Mouse (Mus musculus) gastrocnemius, adult 2 months (tissue): ENCODE measurements around the gene Msh3. TPM values are rescaled to one million over a fixed set of nuclear protein-coding genes. Genes with fewer than 3 reads are reported as not detected.
A peak's percentile ranks its signal among the peaks of the same experiment; 100 is the strongest.
"Not testable (repeated sequence)": the region's sequence is repeated elsewhere in the genome, so short reads cannot be mapped to it uniquely, and the experiment has no call there.

Source experiments
- DNase-seq: peaks from one replicate; pipeline ENCODE4 v3.0.0; 2022
- H3K27ac ChIP-seq: fragments of 200-600 bp; 2 replicates; pipeline ENCODE4 v1.8.1; 2022; ENCODE audit warnings: mild to moderate bottlenecking
- H3K4me3 ChIP-seq: fragments of 200-600 bp; 2 replicates; pipeline ENCODE4 v1.8.1; 2022; ENCODE audit warnings: mild to moderate bottlenecking, moderate library complexity
- CTCF ChIP-seq: fragments of 200-600 bp; IDR thresholded peaks from 2 replicates; pipeline ENCODE4 v1.8.1; 2022; ENCODE audit warnings: antibody characterized with exemption, mild to moderate bottlenecking, moderate library complexity
- intact Hi-C: fragments of 180-260 bp; cut with DNase I; formaldehyde crosslinking; loops from one replicate; pipeline ENCODE4 v1.15.1; 2025
- long read RNA-seq, 2 experiments: library from polyadenylated mRNA; stranded (forward); transcript quantifications; one replicate each; pipeline ENCODE4 v2.0.0; 2021
- total RNA-seq, 2 experiments: library from RNA; stranded (reverse); gene quantifications; 2 replicates each; pipeline ENCODE4 v1.2.3; 2021

The Msh3 gene
- 10 to 100 TPM; 11.6 to 13.9 TPM for total RNA-seq
- long read RNA-seq, experiment 1, transcript Msh3-202 (24 exons, 3,946 nt) = major isoform, 5 of 11 reads
- long read RNA-seq, experiment 1, partial matches to known transcripts = 1 of 11 reads
- long read RNA-seq, experiment 1, other reads (novel, unspliced or antisense) = 3 of 11 reads
- long read RNA-seq, experiment 2, transcript Msh3-202 (24 exons, 3,946 nt) = major isoform, 9 of 16 reads
- long read RNA-seq, experiment 2, partial matches to known transcripts = 0 of 16 reads
- long read RNA-seq, experiment 2, other reads (novel, unspliced or antisense) = 5 of 16 reads

- Histone ChIP-seq H3K27ac (peak within 1 kb of the TSS; percentile 98), H3K4me3 (peak within 1 kb of the TSS; percentile 84)
- TF ChIP-seq CTCF = peak; percentile 80
- intact Hi-C loops = loop anchor here (2.0 to 10.0 kb wide), 3 partner anchors 128 to 380 kb away; partner anchors contain the start of gene Zfyve16
- DNase-seq = peak; percentile 97
These were observed at the start of gene Msh3, which contains the start of gene Dhfr for GRCm38 (mm10) chr13:92354456-92355271. TSS of gene Msh3 (minus strand) at chr13:92355003. TSS of gene Dhfr (plus strand) at chr13:92354726.

DNA sequence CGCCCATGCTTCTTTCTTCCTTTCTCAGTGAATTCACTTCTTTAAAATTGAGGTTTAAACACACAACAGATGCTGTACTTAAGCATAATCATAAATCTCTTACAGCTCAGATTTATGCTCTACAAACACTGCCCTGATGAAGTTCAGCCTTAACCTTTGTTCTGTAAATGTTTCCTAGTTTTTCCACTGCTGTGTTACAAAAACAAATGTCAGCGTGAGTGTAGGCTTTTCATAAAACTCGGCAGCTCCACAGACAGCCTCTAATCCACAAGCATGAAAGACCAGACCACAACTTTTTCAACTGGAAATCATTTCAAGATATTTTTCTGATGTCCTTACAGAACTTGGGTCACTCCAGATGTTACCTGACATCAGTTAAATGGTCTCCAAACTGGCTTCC lies 48.7 kb upstream of the Msh3 start:
- intact Hi-C loops = no loop called here
- no peak for TF ChIP-seq CTCF
- H3K4me3 ChIP-seq = no peak overlapping the region
- no peak overlapping the region for H3K27ac ChIP-seq
- DNase-seq = no peak

GRCm38 (mm10) chr13:92402063-92402462 lies 47.3 kb upstream of the Msh3 start:
- H3K4me3 ChIP-seq = no peak overlapping the region
- H3K27ac ChIP-seq = no peak overlapping the region
- TF ChIP-seq CTCF = no peak
- DNase-seq = no peak
- intact Hi-C loops = no loop called here

GRCm38 (mm10) chr13:92398491-92399384 lies 43.9 kb upstream of the Msh3 start:
- no peak for DNase-seq
- no peak for TF ChIP-seq CTCF
- Histone ChIP-seq H3K4me3 (no peak overlapping the region), H3K27ac (no peak overlapping the region)
- intact Hi-C loops = no loop called here

DNA sequence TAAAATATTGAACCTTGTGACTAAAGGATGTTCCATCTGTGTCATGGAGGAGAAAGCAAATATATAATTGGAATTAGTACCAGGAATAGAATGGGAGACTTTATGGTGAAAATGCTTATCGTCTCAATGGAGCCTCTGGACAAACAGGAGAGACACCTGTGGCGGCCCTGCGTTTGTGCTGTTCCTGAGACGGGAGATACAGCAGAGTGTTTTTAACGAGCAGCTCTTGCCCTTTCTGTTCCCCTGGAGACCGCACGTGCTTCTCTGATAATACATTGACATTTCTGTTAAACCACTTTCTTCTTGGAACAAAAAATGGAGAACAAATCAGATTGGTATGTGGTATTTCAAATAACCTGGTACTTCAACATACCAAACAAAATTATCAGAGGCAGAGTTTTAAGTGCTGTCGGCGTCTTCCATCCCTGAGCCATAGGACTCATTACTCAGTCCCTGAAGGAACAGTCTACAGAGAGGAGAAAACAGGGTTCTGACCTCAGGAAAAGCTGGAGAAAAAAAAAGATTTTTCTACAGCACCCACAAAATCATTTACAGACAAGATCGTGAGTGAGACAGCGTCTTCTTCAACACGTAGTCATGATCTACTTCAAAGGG lies 38.4 kb upstream of the Msh3 start:
- Histone ChIP-seq H3K27ac (no peak overlapping the region), H3K4me3 (no peak overlapping the region)
- TF ChIP-seq CTCF = no peak
- no peak for DNase-seq
- intact Hi-C loops = no loop called here

DNA sequence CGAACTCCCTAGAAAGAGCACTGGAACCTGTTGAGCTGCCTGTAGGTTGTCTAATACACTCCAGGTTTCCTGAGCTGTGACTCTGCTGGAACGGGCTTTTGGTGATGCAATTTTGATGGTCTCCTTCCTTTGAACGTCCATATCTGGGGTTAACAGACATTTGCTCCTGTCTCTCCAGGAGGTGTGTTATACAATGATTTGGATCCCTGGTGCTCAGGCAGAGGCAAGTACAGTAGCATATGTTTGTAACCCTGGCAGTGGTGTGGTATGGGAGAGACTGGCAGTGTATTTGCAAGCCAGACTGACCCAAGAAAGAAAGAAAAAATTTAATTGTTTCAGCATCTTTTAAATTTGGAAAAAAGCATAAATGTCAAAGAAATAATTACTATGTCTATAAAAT lies 32.6 kb upstream of the Msh3 start:
- no peak overlapping the region for H3K4me3 ChIP-seq
- intact Hi-C loops = no loop called here
- no peak for TF ChIP-seq CTCF
- H3K27ac ChIP-seq = no peak overlapping the region
- no peak for DNase-seq

DNA sequence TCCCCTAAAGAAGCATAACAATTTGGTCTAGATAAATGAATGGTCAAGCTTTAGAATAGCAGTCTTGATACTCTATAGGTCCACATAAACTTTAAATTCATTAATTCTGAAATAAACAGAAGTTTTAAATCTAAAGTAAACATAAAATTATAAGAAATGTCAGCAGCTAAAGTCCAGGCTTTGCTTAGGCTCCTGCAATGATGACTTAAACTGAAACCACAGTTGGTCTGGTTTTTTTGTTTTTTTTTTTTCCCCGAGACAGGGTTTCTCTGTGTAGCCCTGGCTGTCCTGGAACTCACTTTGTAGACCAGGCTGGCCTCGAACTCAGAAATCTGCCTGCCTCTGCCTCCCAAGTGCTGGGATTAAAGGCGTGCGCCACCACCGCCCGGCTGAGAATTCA lies 16.7 kb upstream of the Msh3 start:
- intact Hi-C loops, H3K27ac ChIP-seq, DNase-seq, H3K4me3 ChIP-seq: not testable (repeated sequence)

DNA sequence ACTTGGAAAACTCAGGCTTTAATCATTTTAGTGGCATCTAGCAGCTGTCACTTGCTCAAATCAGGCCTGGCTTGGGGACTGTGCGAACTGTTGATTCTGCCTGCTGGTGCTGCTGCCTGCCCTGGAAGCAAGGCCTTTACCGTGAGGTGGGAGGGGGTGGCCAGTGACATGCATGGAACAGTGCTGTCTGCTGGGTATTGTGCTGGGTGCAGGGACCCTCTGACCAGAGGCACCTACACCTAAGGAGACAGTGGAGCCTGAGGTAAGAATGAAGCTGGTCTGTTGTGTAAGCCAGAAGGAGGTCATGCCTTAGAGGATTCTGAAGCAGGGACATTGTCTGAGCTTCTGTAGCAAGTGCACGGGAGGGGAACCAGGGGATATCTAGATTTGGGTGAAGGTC lies 16.0 kb upstream of the Msh3 start:
- Histone ChIP-seq H3K27ac (no peak overlapping the region), H3K4me3 (no peak overlapping the region)
- no peak for DNase-seq
- intact Hi-C loops = no loop called here
- TF ChIP-seq CTCF = no peak

- no peak for DNase-seq
- no peak overlapping the region for H3K4me3 ChIP-seq
- no peak for TF ChIP-seq CTCF
- intact Hi-C loops = no loop called here
- H3K27ac ChIP-seq = no peak overlapping the region
These were observed 10.5 kb upstream of the Msh3 start for GRCm38 (mm10) chr13:92365312-92365711.

GRCm38 (mm10) chr13:92361609-92362008 lies 6.8 kb upstream of the Msh3 start:
- Histone ChIP-seq H3K27ac (no peak overlapping the region), H3K4me3 (no peak overlapping the region)
- no peak for TF ChIP-seq CTCF
- no peak for DNase-seq
- intact Hi-C loops = no loop called here

DNA sequence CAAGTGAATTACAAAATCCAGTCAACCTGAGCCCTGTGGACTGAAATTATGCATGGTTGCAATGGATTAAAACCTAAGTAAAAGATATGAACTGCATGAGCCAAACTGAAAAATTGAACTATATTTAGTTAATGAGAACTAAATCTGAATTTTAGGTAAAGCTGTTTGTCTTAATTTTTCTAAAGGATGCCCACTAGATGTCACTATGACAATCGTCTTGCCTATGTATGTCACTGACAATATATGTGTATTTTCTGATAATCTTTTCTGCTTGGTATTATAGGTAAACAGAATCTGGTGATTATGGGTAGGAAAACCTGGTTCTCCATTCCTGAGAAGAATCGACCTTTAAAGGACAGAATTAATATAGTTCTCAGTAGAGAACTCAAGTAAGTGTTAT lies 2.8 kb upstream of the Msh3 start:
- Histone ChIP-seq H3K4me3 (no peak overlapping the region), H3K27ac (no peak overlapping the region)
- peak; percentile 27; the same call in 1 of the 2 replicates for TF ChIP-seq CTCF
- intact Hi-C loops = loop anchor here (10.0 kb wide), 1 partner anchor 377 kb away; no protein-coding TSS in a partner anchor
- DNase-seq = no peak

DNA sequence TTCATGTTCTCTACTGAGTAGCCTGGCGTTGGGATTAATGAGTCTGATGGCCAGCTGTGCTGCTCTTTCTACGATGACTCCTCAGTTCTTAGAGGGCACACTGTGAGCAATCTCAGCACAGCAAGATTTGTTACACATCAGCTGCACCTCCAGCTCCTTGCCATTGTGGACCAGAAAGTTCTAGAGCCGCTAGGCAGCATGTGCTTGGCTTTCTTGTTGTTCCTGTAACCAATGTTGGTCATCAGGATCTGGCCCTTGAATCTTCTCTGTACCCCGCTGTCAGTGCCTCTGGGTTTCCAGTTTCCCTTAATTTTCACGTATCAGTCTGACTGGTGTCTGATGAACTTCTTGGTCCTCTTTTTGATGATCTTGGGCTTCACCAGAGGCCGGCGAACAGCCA lies 1.6 kb upstream of the Msh3 start:
- no peak overlapping the region for H3K4me3 ChIP-seq
- TF ChIP-seq CTCF = no peak
- intact Hi-C loops = loop anchor here (10.0 kb wide), 1 partner anchor 378 kb away; no protein-coding TSS in a partner anchor
- no peak overlapping the region for H3K27ac ChIP-seq
- no peak for DNase-seq
